Mouse (Mus musculus) C2C12 (cell line): ENCODE results near the gene Lrmda. TPM values are rescaled to one million over a fixed set of nuclear protein-coding genes. Genes with fewer than 3 reads are reported as not detected.

Source experiments
- H3K27me3 ChIP-seq: one replicate; pipeline ENCODE4 v1.6.1; 2011; ENCODE audit not compliant: control insufficient read depth, insufficient read depth, insufficient read length
- H3K36me3 ChIP-seq: one replicate; pipeline ENCODE4 v1.6.1; 2011; ENCODE audit not compliant: control insufficient read depth, insufficient read depth
- H3K4me3 ChIP-seq: one replicate; pipeline ENCODE4 v1.5.1; 2011; ENCODE audit warnings: mild to moderate bottlenecking, control low read depth; ENCODE audit not compliant: poor library complexity, insufficient read depth, severe bottlenecking
- H3K79me2 ChIP-seq: one replicate; pipeline ENCODE4 v1.6.1; 2011; ENCODE audit not compliant: control insufficient read depth, insufficient read depth
- H3K79me3 ChIP-seq: one replicate; pipeline ENCODE4 v1.6.1; 2011; ENCODE audit warnings: low read depth, control low read depth
- H3ac ChIP-seq: one replicate; pipeline ENCODE3; 2011; ENCODE audit warnings: low read depth; ENCODE audit not compliant: control insufficient read depth, insufficient read length
- CEBPB ChIP-seq: IDR thresholded peaks from one replicate; pipeline ENCODE4 v1.6.1; 2011; ENCODE audit warnings: low read depth, mild to moderate bottlenecking, control low read depth, moderate library complexity
- CTCF ChIP-seq: IDR thresholded peaks from one replicate; pipeline ENCODE4 v1.5.1; 2011; ENCODE audit not compliant: control insufficient read depth, insufficient read depth, insufficient read length
- FOSL1 ChIP-seq: IDR thresholded peaks from one replicate; pipeline ENCODE4 v1.8.0; 2011; ENCODE audit warnings: mild to moderate bottlenecking, low read length; ENCODE audit not compliant: poor library complexity, insufficient read depth, severe bottlenecking
- MAX ChIP-seq: IDR thresholded peaks from one replicate; pipeline ENCODE4 v1.6.1; 2011; ENCODE audit warnings: mild to moderate bottlenecking, control low read depth
- MYOD1 ChIP-seq: IDR thresholded peaks from one replicate; pipeline ENCODE4 v1.6.1; 2011; ENCODE audit warnings: low read depth; ENCODE audit not compliant: control insufficient read depth, insufficient read length
- MYOG ChIP-seq: IDR thresholded peaks from one replicate; pipeline ENCODE4 v1.6.1; 2011; ENCODE audit not compliant: control insufficient read depth, insufficient read length; ENCODE audit errors: extremely low read depth
- USF1 ChIP-seq: IDR thresholded peaks from one replicate; pipeline ENCODE4 v1.6.1; 2011; ENCODE audit warnings: low read depth, mild to moderate bottlenecking, control low read depth, moderate library complexity
- polyA plus RNA-seq: library from polyadenylated mRNA; unstranded; fragments of >200 nt; fragmentation: generic; extraction: Trizol; gene quantifications from one replicate; pipeline ENCODE4 v1.2.1, GENCODE M21; 2012; ENCODE audit warnings: missing spikeins

Gene Lrmda
- polyA plus RNA-seq, 1 experiment: not detected

- Histone ChIP-seq H3K4me3 (no peak overlapping the region), H3K27me3 (peaks cover 10% of the 10 kb centered on the region), H3K79me3 (no peaks in the 10 kb centered on the region), H3K79me2 (no peaks in the 10 kb centered on the region), H3K36me3 (no peaks in the 10 kb centered on the region), H3ac (no peak overlapping the region)
- TF ChIP-seq FOSL1: no peak
- no peak for TF ChIP-seq CEBPB
- TF ChIP-seq USF1: no peak
- no peak for TF ChIP-seq CTCF
- TF ChIP-seq MYOD1: no peak
- no peak for TF ChIP-seq MYOG
- no peak for TF ChIP-seq MAX
These were observed 54.7 kb downstream of the Lrmda start for GRCm38 (mm10) chr14:22074229-22074628.

GRCm38 (mm10) chr14:22083931-22084330 lies 64.4 kb downstream of the Lrmda start:
- H3K79me2 ChIP-seq: no peaks in the 10 kb centered on the region
- no peaks in the 10 kb centered on the region for H3K79me3 ChIP-seq
- H3K36me3 ChIP-seq: no peaks in the 10 kb centered on the region
- no peak overlapping the region for H3K4me3 ChIP-seq
- no peak overlapping the region for H3ac ChIP-seq
- no peak for TF ChIP-seq CTCF
- no peak for TF ChIP-seq MYOG
- TF ChIP-seq MAX: no peak
- no peak for TF ChIP-seq MYOD1
- no peak for TF ChIP-seq CEBPB
- TF ChIP-seq USF1: no peak
- TF ChIP-seq FOSL1: no peak
- H3K27me3 ChIP-seq: peaks cover 13% of the 10 kb centered on the region

DNA sequence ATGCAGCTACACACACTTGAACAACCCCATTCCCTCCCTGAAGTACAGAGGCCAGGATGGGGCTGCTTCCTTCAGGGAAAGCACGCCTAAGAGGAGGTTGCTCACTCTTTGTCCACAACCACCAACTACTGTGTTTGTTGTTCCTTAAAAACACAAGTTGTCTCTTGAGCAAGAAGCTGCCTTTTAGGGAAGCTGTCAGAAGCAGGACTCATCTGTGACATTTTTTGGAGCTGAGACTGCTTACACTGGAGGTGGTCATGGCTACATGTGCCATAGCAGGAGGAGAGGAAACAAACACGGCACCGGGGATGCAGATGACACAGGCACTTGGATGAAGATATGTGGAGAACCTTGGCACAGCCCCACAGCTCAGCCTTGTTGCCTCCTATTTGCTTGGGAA lies 65.9 kb downstream of the Lrmda start:
- no peak overlapping the region for H3K4me3 ChIP-seq
- peaks cover 13% of the 10 kb centered on the region for H3K27me3 ChIP-seq
- TF ChIP-seq CEBPB (no peak), FOSL1 (no peak), MAX (no peak), CTCF (no peak), USF1 (no peak), MYOG (no peak), MYOD1 (no peak)
- no peaks in the 10 kb centered on the region for H3K79me3 ChIP-seq
- H3ac ChIP-seq: no peak overlapping the region
- H3K79me2 ChIP-seq: no peaks in the 10 kb centered on the region
- H3K36me3 ChIP-seq: no peaks in the 10 kb centered on the region

- Histone ChIP-seq H3K79me2 (no peaks in the 10 kb centered on the region), H3K79me3 (no peaks in the 10 kb centered on the region), H3K36me3 (no peaks in the 10 kb centered on the region), H3ac (no peak overlapping the region), H3K27me3 (peaks cover 10% of the 10 kb centered on the region), H3K4me3 (no peak overlapping the region)
- TF ChIP-seq USF1 (no peak), FOSL1 (no peak), CEBPB (no peak), MAX (no peak), MYOD1 (no peak)
These were observed 69.1 kb downstream of the Lrmda start for GRCm38 (mm10) chr14:22088604-22089003.

GRCm38 (mm10) chr14:22089331-22089730 lies 69.8 kb downstream of the Lrmda start:
- Histone ChIP-seq H3K4me3 (no peak overlapping the region), H3K36me3 (no peaks in the 10 kb centered on the region), H3K79me2 (no peaks in the 10 kb centered on the region), H3K27me3 (peaks cover 15% of the 10 kb centered on the region), H3ac (no peak overlapping the region), H3K79me3 (no peaks in the 10 kb centered on the region)
- TF ChIP-seq USF1: no peak
- no peak for TF ChIP-seq CEBPB
- TF ChIP-seq FOSL1: no peak
- no peak for TF ChIP-seq MYOD1
- no peak for TF ChIP-seq CTCF
- TF ChIP-seq MYOG: no peak

- Histone ChIP-seq H3K36me3 (no peaks in the 10 kb centered on the region), H3K27me3 (peaks cover 17% of the 10 kb centered on the region), H3K4me3 (no peak overlapping the region)
These were observed 70.5 kb downstream of the Lrmda start for GRCm38 (mm10) chr14:22089866-22090470.

More at GRCm38 (mm10) chr14:22089866-22090470, 70.5 kb downstream of the Lrmda start:
- Histone ChIP-seq H3K79me2 (no peaks in the 10 kb centered on the region), H3K79me3 (no peaks in the 10 kb centered on the region), H3ac (no peak overlapping the region)
- TF ChIP-seq USF1: no peak
- TF ChIP-seq MYOG: no peak
- TF ChIP-seq CTCF: no peak
- TF ChIP-seq FOSL1: no peak
- no peak for TF ChIP-seq CEBPB
- no peak for TF ChIP-seq MAX
- TF ChIP-seq MYOD1: no peak
